Mouse (Mus musculus): ENCODE data around the gene Hfm1.

Hfm1 gene

GRCm38 (mm10) chr5:106925488-106926368, at the start of gene Hfm1:
Gene Hfm1, minus strand, starts transcription at chr5:106926321.
- peak; percentile 37 to 62 for DNase-seq (ENCODE audit: low spot score in 2 of 2)

GRCm38 (mm10) chr5:106973883-106974282, 47.8 kb upstream of the Hfm1 start:
- no peak for DNase-seq (ENCODE audit: low spot score in 2 of 2)

- DNase-seq (ENCODE audit: low spot score in 2 of 2), result no peak
These were observed 41.5 kb upstream of the Hfm1 start for GRCm38 (mm10) chr5:106967578-106967977.

GRCm38 (mm10) chr5:106966443-106966842, 40.3 kb upstream of the Hfm1 start:
- no peak for DNase-seq (ENCODE audit: low spot score in 2 of 2)

- DNase-seq (ENCODE audit: low spot score in 2 of 2), result no peak
These were observed 38.4 kb upstream of the Hfm1 start for GRCm38 (mm10) chr5:106964513-106965014.

GRCm38 (mm10) chr5:106963584-106964512, 37.7 kb upstream of the Hfm1 start, which contains the start of gene Cdc7:
Gene Cdc7, plus strand, starts transcription at chr5:106964322.
- peak; percentile 89 to 94 for DNase-seq (ENCODE audit: low spot score in 2 of 2)

GRCm38 (mm10) chr5:106960451-106960850, 34.3 kb upstream of the Hfm1 start:
- DNase-seq (ENCODE audit: low spot score in 2 of 2), result no peak

GRCm38 (mm10) chr5:106959031-106959430, 32.9 kb upstream of the Hfm1 start:
- DNase-seq (ENCODE audit: low spot score in 2 of 2), result no peak

GRCm38 (mm10) chr5:106956467-106956866, 30.3 kb upstream of the Hfm1 start:
- DNase-seq (ENCODE audit: low spot score in 2 of 2), result no peak

- DNase-seq (ENCODE audit: low spot score in 2 of 2), result no peak
These were observed 22.6 kb upstream of the Hfm1 start for GRCm38 (mm10) chr5:106948683-106949082.

- no peak for DNase-seq (ENCODE audit: low spot score in 2 of 2)
These were observed 20.2 kb upstream of the Hfm1 start for GRCm38 (mm10) chr5:106946342-106946741.

GRCm38 (mm10) chr5:106927996-106928395, 1.9 kb upstream of the Hfm1 start:
- no peak for DNase-seq (ENCODE audit: low spot score in 2 of 2)

- DNase-seq (ENCODE audit: low spot score in 2 of 2), result no peak
These were observed 207 bp upstream of the Hfm1 start for GRCm38 (mm10) chr5:106926369-106926686.

- no peak for DNase-seq (ENCODE audit: low spot score in 2 of 2)
These were observed 6.8 kb downstream of the Hfm1 start for GRCm38 (mm10) chr5:106919315-106919714.

GRCm38 (mm10) chr5:106896879-106897278, 29.2 kb downstream of the Hfm1 start:
- DNase-seq (ENCODE audit: low spot score in 2 of 2), result no peak

GRCm38 (mm10) chr5:106891773-106892172, 34.3 kb downstream of the Hfm1 start:
- DNase-seq (ENCODE audit: low spot score in 2 of 2), result no peak

GRCm38 (mm10) chr5:106887303-106888071, 38.6 kb downstream of the Hfm1 start:
- no peak for DNase-seq (ENCODE audit: low spot score in 2 of 2)

- no peak for DNase-seq (ENCODE audit: low spot score in 2 of 2)
These were observed 40.6 kb downstream of the Hfm1 start for GRCm38 (mm10) chr5:106885517-106885916.

- DNase-seq (ENCODE audit: low spot score in 2 of 2), result no peak
These were observed 49.7 kb downstream of the Hfm1 start for GRCm38 (mm10) chr5:106876438-106876837.

GRCm38 (mm10) chr5:106860415-106860814, 65.7 kb downstream of the Hfm1 start:
- DNase-seq (ENCODE audit: low spot score in 2 of 2), result peak in 1 of 2 experiments; percentile 62

GRCm38 (mm10) chr5:106853284-106853683, 72.8 kb downstream of the Hfm1 start:
- no peak for DNase-seq (ENCODE audit: low spot score in 2 of 2)

GRCm38 (mm10) chr5:106847045-106847444, 79.1 kb downstream of the Hfm1 start:
- DNase-seq (ENCODE audit: low spot score in 2 of 2), result no peak
